Mouse (Mus musculus): ENCODE measurements at regions not wholly inside any gene's neighbourhood (a gene's known extent, or its start where the extent isn't known, plus 50 kb on each side); places are given as distances from the start of the nearest gene placed in this dataset.

GRCm38 (mm10) chr4:140348802-140349201, 102.2 kb upstream of the Igsf21 start:
- TF ChIP-seq CTCF (IDR thresholded peaks at IDR 0.05; ENCODE audit: low read depth) (no peak), EP300 (optimal IDR thresholded peaks at IDR 0.05) (no peak)

Measured in stomach, postnatal 0 days (tissue).